Mouse (Mus musculus): ENCODE measurements around the gene Cadm3. TPM values are rescaled to one million over a fixed set of nuclear protein-coding genes. Genes with fewer than 3 reads are reported as not detected.

Cadm3 gene
- total and polyA plus RNA-seq, 3 experiments, result not detected

DNA sequence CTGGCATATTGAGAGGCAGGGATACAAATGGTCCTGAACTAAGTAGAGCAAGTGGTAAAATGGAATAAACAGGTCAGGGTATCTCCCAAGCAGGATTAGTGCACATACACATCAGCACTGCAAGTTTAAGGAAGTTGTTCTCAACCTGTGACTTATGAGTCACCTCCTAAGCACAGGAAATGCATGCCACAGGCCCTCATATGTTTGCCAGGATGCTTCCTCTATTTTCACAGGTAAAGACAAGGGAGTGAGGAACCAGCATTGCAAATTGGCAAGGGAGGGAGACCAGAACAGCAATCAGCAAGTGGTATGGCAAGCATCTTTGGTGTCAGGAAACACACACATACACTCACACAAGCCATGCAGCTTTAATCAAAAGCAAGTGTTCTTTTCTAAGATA lies 41.6 kb upstream of the Cadm3 start:
- Histone ChIP-seq H3K9me3 (replicated peaks; ENCODE audit: low read length) (no peaks in the 10 kb centered on the region), H3K36me3 (replicated peaks in 1 of 2; ENCODE audit: control insufficient read depth in 1 of 2, insufficient read depth in 1 of 2, low read length in 1 of 2) (no peaks in the 10 kb centered on the region), H3K4me3 (replicated peaks in 1 of 3; ENCODE audit: low read depth in 2 of 3, low read length in 2 of 3, poor library complexity in 1 of 3) (no peak overlapping the region), H3K4me1 (ENCODE audit: control insufficient read depth in 1 of 2, insufficient read depth in 2 of 2) (peaks cover 5 to 34% of the 10 kb centered on the region in 2 experiments), H3K4me2 (ENCODE audit: insufficient read depth, low read depth, poor library complexity, severe bottlenecking) (no peak overlapping the region), H3K9ac (ENCODE audit: insufficient read depth, low read depth) (no peak overlapping the region), H3K27me3 (replicated peaks) (no peaks in the 10 kb centered on the region), H3K27ac (ENCODE audit: insufficient read depth, low read depth) (no peak overlapping the region), H3K79me2 (replicated peaks; ENCODE audit: control insufficient read depth, extremely low read depth, insufficient read depth, poor library complexity, severe bottlenecking) (no peaks in the 10 kb centered on the region)
- TF ChIP-seq ZKSCAN1 (IDR thresholded peaks at IDR 0.05; ENCODE audit: borderline replicate concordance, low read depth, low read length) (no peak), JUN (IDR thresholded peaks at IDR 0.05; ENCODE audit: insufficient read depth, low read depth, low read length) (no peak), ELF1 (IDR thresholded peaks at IDR 0.05; ENCODE audit: low read depth, low read length) (0 out of 2 replicates have a peak, but pooled peaks have one; percentile 18), BHLHE40 (IDR thresholded peaks at IDR 0.05; ENCODE audit: low read depth, low read length) (peak; percentile 40; the same call in 1 of the 2 replicates), EP300 (IDR thresholded peaks at IDR 0.05; ENCODE audit: low read length) (0 out of 2 replicates have a peak, but pooled peaks have one; percentile 26), ETS1 (conservative IDR thresholded peaks at IDR 0.05; ENCODE audit: low read depth, low read length) (peak; percentile 58)
- peak; percentile 70 for DNase-seq (ENCODE audit: extremely low read depth)
- dilution Hi-C loops (cut with MboI; ENCODE audit: extremely low pct_ligation_motif_present, extremely low pct_unique_long_range_greater_than_20kb, low sequenced_read_pairs) (no loop called here), in situ Hi-C loops (cut with MboI; ENCODE audit: low pct_ligation_motif_present, low pct_unique_long_range_greater_than_20kb, low sequenced_read_pairs) (no loop called here)

DNA sequence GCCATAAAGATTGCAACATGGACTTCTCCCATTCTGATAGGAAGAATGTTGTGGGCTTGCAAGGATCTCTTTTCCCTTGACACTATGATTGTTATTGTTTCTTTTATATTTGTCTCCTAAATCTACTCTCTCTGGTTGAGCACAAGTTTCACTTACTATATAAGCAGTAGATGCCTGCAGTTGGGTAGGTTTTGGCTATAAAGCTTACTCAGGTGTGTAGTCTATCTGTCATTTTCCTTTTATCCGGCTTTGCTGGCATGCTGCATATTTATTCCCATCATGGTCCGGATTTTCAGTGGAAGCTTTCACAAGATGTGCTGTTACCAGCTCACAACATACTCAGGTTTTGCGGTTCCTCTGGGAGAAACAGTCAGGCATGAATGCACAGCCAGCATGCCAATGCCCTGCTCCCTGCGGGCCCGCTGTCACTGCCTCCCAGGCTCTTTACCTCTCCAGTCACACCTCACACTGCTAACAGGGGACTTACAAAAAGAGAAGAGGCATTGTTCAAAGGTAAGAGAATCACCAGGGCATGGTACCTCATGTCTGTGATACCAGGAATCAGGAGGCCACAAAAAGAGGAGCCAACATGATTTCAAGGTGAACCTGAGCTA lies 37.3 kb upstream of the Cadm3 start:
- H3K79me2 ChIP-seq (replicated peaks; ENCODE audit: control insufficient read depth, extremely low read depth, insufficient read depth, poor library complexity, severe bottlenecking), result no peaks in the 10 kb centered on the region
- no peaks in the 10 kb centered on the region for H3K9me3 ChIP-seq (replicated peaks; ENCODE audit: low read length)
- H3K4me3 ChIP-seq (replicated peaks in 1 of 3; ENCODE audit: low read depth in 2 of 3, low read length in 2 of 3, poor library complexity in 1 of 3), result no peak overlapping the region
- H3K9ac ChIP-seq (ENCODE audit: insufficient read depth, low read depth), result no peak overlapping the region
- in situ Hi-C loops (cut with MboI; ENCODE audit: low pct_ligation_motif_present, low pct_unique_long_range_greater_than_20kb, low sequenced_read_pairs), result no loop called here
- H3K27ac ChIP-seq (ENCODE audit: insufficient read depth, low read depth), result no peak overlapping the region
- no peaks in the 10 kb centered on the region for H3K27me3 ChIP-seq (replicated peaks)
- TF ChIP-seq MAZ (IDR thresholded peaks at IDR 0.05; ENCODE audit: low read depth, low read length) (no peak), MEF2A (IDR thresholded peaks at IDR 0.05; ENCODE audit: borderline replicate concordance, low read depth, low read length) (no peak)
- H3K4me2 ChIP-seq (ENCODE audit: insufficient read depth, low read depth, poor library complexity, severe bottlenecking), result no peak overlapping the region
- no peaks in the 10 kb centered on the region for H3K36me3 ChIP-seq (replicated peaks in 1 of 2; ENCODE audit: control insufficient read depth in 1 of 2, insufficient read depth in 1 of 2, low read length in 1 of 2)
- H3K4me1 ChIP-seq (ENCODE audit: control insufficient read depth in 1 of 2, insufficient read depth in 2 of 2), result peaks cover 5 to 23% of the 10 kb centered on the region in 2 experiments
- dilution Hi-C loops (cut with MboI; ENCODE audit: extremely low pct_ligation_motif_present, extremely low pct_unique_long_range_greater_than_20kb, low sequenced_read_pairs), result no loop called here
- no peak for DNase-seq (ENCODE audit: extremely low read depth)

DNA sequence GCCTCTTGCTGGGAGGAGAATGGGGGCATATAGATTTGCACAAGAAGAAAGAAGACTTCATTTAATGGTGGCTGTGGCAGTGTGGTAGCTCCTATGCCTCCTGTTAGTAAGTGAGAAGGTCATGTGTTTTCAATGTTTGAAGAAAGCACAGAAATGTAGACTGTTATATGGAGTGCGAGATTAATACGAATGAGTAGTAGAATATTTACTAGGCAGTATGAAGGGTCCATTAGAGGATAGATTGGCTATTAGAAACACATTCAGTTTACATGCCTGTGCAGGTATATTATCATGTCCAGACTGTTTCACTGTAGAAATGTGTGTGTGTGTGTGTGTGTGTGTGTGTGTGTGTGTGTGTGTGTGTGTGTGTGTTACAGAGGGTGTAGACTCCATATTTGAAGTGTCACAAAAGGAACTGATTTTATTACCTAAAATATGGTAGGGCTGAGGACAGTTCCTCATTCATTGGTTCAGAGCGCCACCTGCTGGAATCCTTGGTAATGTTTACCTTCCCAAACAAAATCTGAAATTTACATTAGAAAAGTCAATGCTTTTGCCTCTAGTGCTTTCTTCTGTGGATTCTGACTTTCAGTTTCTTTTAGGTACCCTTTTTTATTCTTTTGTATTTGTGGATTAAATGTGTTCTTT lies 31.0 kb upstream of the Cadm3 start:
- Histone ChIP-seq H3K4me1 (ENCODE audit: control insufficient read depth in 1 of 2, insufficient read depth in 2 of 2) (peaks cover 0 to 8% of the 10 kb centered on the region in 2 experiments; a peak in 1 of 4 replicates), H3K27me3 (replicated peaks) (no peaks in the 10 kb centered on the region), H3K9ac (ENCODE audit: insufficient read depth, low read depth) (no peak overlapping the region), H3K4me2 (ENCODE audit: insufficient read depth, low read depth, poor library complexity, severe bottlenecking) (no peak overlapping the region), H3K36me3 (replicated peaks in 1 of 2; ENCODE audit: control insufficient read depth in 1 of 2, insufficient read depth in 1 of 2, low read length in 1 of 2) (no peaks in the 10 kb centered on the region), H3K9me3 (replicated peaks; ENCODE audit: low read length) (no peaks in the 10 kb centered on the region), H3K4me3 (replicated peaks in 1 of 3; ENCODE audit: low read depth in 2 of 3, low read length in 2 of 3, poor library complexity in 1 of 3) (no peak overlapping the region), H3K27ac (ENCODE audit: insufficient read depth, low read depth) (no peak overlapping the region), H3K79me2 (replicated peaks; ENCODE audit: control insufficient read depth, extremely low read depth, insufficient read depth, poor library complexity, severe bottlenecking) (no peaks in the 10 kb centered on the region)
- in situ Hi-C loops (cut with MboI; ENCODE audit: low pct_ligation_motif_present, low pct_unique_long_range_greater_than_20kb, low sequenced_read_pairs), result loop anchor here (25.0 kb wide), 2 partner anchors 761 to 986 kb away; partner anchors contain the start of gene Dusp23
- DNase-seq (ENCODE audit: extremely low read depth), result peak; percentile 72
- dilution Hi-C loops (cut with MboI; ENCODE audit: extremely low pct_ligation_motif_present, extremely low pct_unique_long_range_greater_than_20kb, low sequenced_read_pairs), result no loop called here
- TF ChIP-seq ZMIZ1 (IDR thresholded peaks at IDR 0.05; ENCODE audit: low read depth, low read length) (no peak), MXI1 (IDR thresholded peaks at IDR 0.05; ENCODE audit: low read depth, low read length) (no peak), GABPA (IDR thresholded peaks at IDR 0.05; ENCODE audit: insufficient replicate concordance, low read depth, low read length) (no peak), IRF4 (IDR thresholded peaks at IDR 0.05; ENCODE audit: low read depth, low read length) (0 out of 2 replicates have a peak, but pooled peaks have one; percentile 32), ZC3H11A (IDR thresholded peaks at IDR 0.05; ENCODE audit: low read depth, low read length) (peak; percentile 50), EP300 (IDR thresholded peaks at IDR 0.05; ENCODE audit: low read length) (no peak), JUN (IDR thresholded peaks at IDR 0.05; ENCODE audit: insufficient read depth, low read depth, low read length) (no peak), ZKSCAN1 (IDR thresholded peaks at IDR 0.05; ENCODE audit: borderline replicate concordance, low read depth, low read length) (no peak), NRF1 (IDR thresholded peaks at IDR 0.05; ENCODE audit: low read depth, low read length) (0 out of 2 replicates have a peak, but pooled peaks have one; percentile 16), POLR2A (IDR thresholded peaks at IDR 0.05; ENCODE audit: low read depth, low read length) (no peak), CTCF (conservative IDR thresholded peaks at IDR 0.05 in 1 of 2, IDR thresholded peaks at IDR 0.05 in 1 of 2; ENCODE audit: low read depth in 2 of 2, low read length in 2 of 2) (peak; percentile 55 to 93), ELF1 (IDR thresholded peaks at IDR 0.05; ENCODE audit: low read depth, low read length) (no peak), MYC (IDR thresholded peaks at IDR 0.05; ENCODE audit: low read depth, low read length) (0 out of 2 replicates have a peak, but pooled peaks have one; percentile 16), CHD2 (IDR thresholded peaks at IDR 0.05; ENCODE audit: low read length) (no peak), CHD1 (IDR thresholded peaks at IDR 0.05; ENCODE audit: low read depth, low read length) (no peak), MEF2A (IDR thresholded peaks at IDR 0.05; ENCODE audit: borderline replicate concordance, low read depth, low read length) (peak; percentile 29; the same call in 1 of the 2 replicates), NELFE (IDR thresholded peaks at IDR 0.05; ENCODE audit: low read depth, low read length) (no peak), ETS1 (conservative IDR thresholded peaks at IDR 0.05; ENCODE audit: low read depth, low read length) (no peak), E2F4 (IDR thresholded peaks at IDR 0.05; ENCODE audit: insufficient replicate concordance, low read depth, low read length) (0 out of 2 replicates have a peak, but pooled peaks have one; percentile 39), SIN3A (IDR thresholded peaks at IDR 0.05; ENCODE audit: low read length) (no peak)
